Mouse (Mus musculus) lung, postnatal 0 days (tissue): ENCODE measurements around the gene Eef1akmt2.

Experiments
- CTCF ChIP-seq: IDR thresholded peaks from 2 replicates; pipeline ENCODE4 v1.5.1; 2016; ENCODE audit warnings: antibody characterized with exemption, mild to moderate bottlenecking
- EP300 ChIP-seq: IDR thresholded peaks from 2 replicates; pipeline ENCODE4 v1.6.1; 2016; ENCODE audit warnings: antibody characterized with exemption, mild to moderate bottlenecking, control low read depth

DNA sequence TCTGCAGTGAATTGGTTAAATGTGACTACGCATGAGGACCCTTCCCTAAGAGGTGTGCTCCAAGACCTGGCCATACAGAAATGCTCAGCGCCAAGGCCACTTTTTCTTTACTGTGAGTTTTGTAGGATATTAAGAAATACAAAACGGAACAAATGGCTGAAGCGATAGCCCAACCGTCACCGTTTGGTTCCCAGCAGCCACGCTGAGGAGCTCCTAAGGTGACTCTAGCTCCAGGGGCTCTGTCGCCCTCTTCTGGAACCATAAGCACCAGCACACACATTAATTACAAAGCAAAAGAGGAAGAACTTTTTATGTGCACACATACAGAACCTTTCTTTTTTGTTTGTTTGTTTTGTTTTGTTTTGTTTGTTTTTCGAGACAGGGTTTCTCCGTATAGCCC is 44.8 kb upstream of the Eef1akmt2 start:
- TF ChIP-seq CTCF (peak; percentile 16; the same call in 1 of the 2 replicates), EP300 (no peak)
